In genomic region chr4:149166957-149167611, GRCm38 (mm10) we compare ENCODE assay signal across 8 mouse cellular contexts. TPM values are rescaled to one million over a fixed set of nuclear protein-coding genes. Genes with fewer than 3 reads are reported as not detected.
DNase-seq lines count a peak whose midpoint lies in the region; ATAC-seq and TF ChIP-seq lines count a peak whose summit lies in the region.

No protein-coding gene starts in this region.

- no peaks in the 10 kb centered on the region for H3K9me3 ChIP-seq in heart, embryonic 12.5 days (replicated peaks)
- no peaks in the 10 kb centered on the region for H3K9me3 ChIP-seq in stomach, embryonic 14.5 days (ENCODE audit: control insufficient read depth, low read depth, low read length)

- H3K36me3 ChIP-seq in heart, embryonic 12.5 days, result peaks cover 30% of the 10 kb centered on the region
- peaks cover 5% of the 10 kb centered on the region; the same call in 1 of the 2 replicates for H3K36me3 ChIP-seq in stomach, embryonic 14.5 days (ENCODE audit: control insufficient read depth, insufficient read depth, low read length)

- peak overlapping the region; percentile 77 for H3K27ac ChIP-seq in bone marrow, adult 2 months (ENCODE audit: control insufficient read depth, insufficient read depth, low read depth, low read length, poor library complexity)
- H3K27ac ChIP-seq in heart, embryonic 12.5 days (ENCODE audit: poor library complexity, severe bottlenecking), result peak overlapping the region; percentile 57; the same call in 1 of the 2 replicates
- peak overlapping the region; percentile 91 for H3K27ac ChIP-seq in stomach, embryonic 14.5 days (ENCODE audit: low read length)

- under 1% methylated on average over 27 of the region's 27 CpGs for WGBS in bone marrow, adult 2 months
- WGBS in heart, embryonic 12.5 days, result 1% methylated on average over 27 of the region's 27 CpGs
- WGBS in stomach, embryonic 14.5 days, result under 1% methylated on average over 27 of the region's 27 CpGs

- ATAC-seq in heart, embryonic 12.5 days (ENCODE audit: insufficient number of reproducible peaks, low FRiP score), result peak; percentile 40; the same call in 1 of the 2 replicates
- peak; percentile 22 for ATAC-seq in megakaryocyte, adult 5-6 weeks (ENCODE audit: poor library complexity, severe bottlenecking)
- peak; percentile 14; the same call in 1 of the 2 replicates for ATAC-seq in stomach, embryonic 14.5 days (ENCODE audit: insufficient number of reproducible peaks, insufficient read depth, low FRiP score, low read depth)

- TF ChIP-seq POLR2A in bone marrow, adult 2 months (IDR thresholded peaks at IDR 0.05; ENCODE audit: borderline replicate concordance, control insufficient read depth, low read depth, low read length), result no peak

- peaks cover 4% of the 10 kb centered on the region for H3K4me1 ChIP-seq in bone marrow, adult 2 months (ENCODE audit: control insufficient read depth, insufficient read depth, low read length)
- H3K4me1 ChIP-seq in heart, embryonic 12.5 days (replicated peaks), result peaks cover 31% of the 10 kb centered on the region
- no peaks in the 10 kb centered on the region for H3K4me1 ChIP-seq in stomach, embryonic 14.5 days (ENCODE audit: control insufficient read depth, insufficient read depth, low read length)

- TF ChIP-seq CTCF in bone marrow, adult 2 months (IDR thresholded peaks at IDR 0.05; ENCODE audit: control insufficient read depth, insufficient read depth, low read length), result no peak

- peak; percentile 22 for DNase-seq in gastrocnemius, postnatal 25 days
- no peak for DNase-seq in gastrocnemius, adult 18-20 months (ENCODE audit: low spot score)
- DNase-seq in kidney, postnatal 36 days, result peak; percentile 33 to 64
- no peak for DNase-seq in ovary, adult 18-20 months (ENCODE audit: low spot score)

- H3K4me2 ChIP-seq in heart, embryonic 12.5 days, result peak overlapping the region; percentile 79
- peak overlapping the region; percentile 83 for H3K4me2 ChIP-seq in stomach, embryonic 14.5 days (replicated peaks; ENCODE audit: low read depth, low read length)

- no peaks in the 10 kb centered on the region for H3K27me3 ChIP-seq in heart, embryonic 12.5 days (replicated peaks)
- no peaks in the 10 kb centered on the region for H3K27me3 ChIP-seq in stomach, embryonic 14.5 days (ENCODE audit: control insufficient read depth, insufficient read depth, low read length)

- peak overlapping the region; percentile 81 for H3K4me3 ChIP-seq in bone marrow, adult 2 months (replicated peaks; ENCODE audit: control insufficient read depth, low read depth, low read length)
- H3K4me3 ChIP-seq in heart, embryonic 12.5 days, result peak overlapping the region; percentile 92
- peak overlapping the region; percentile 85 for H3K4me3 ChIP-seq in stomach, embryonic 14.5 days (ENCODE audit: low read depth, low read length)

- peak overlapping the region; percentile 69 for H3K9ac ChIP-seq in heart, embryonic 12.5 days
- H3K9ac ChIP-seq in stomach, embryonic 14.5 days (replicated peaks; ENCODE audit: low read depth, low read length), result peak overlapping the region; percentile 89

RNA-seq across cellular contexts. Expression of gene Pgd, which starts 0.5 kb away (rescaled TPM):
- total RNA-seq in gastrocnemius, postnatal 25 days (2021), result 10 to 100 TPM; 14.4 to 20.0 TPM
- total RNA-seq in gastrocnemius, adult 18-20 months (2021), result 10 to 100 TPM; 13.4 to 18.7 TPM
- polyA plus RNA-seq in bone marrow, adult 2 months (2011; ENCODE audit: insufficient read depth, insufficient read length, low replicate concordance, missing spikeins), result 68.6 and 170 TPM in 2 replicates
- 90.0 and 91.1 TPM in 2 replicates for polyA plus RNA-seq in heart, embryonic 12.5 days (2016; fragmentation: Nextera tagmentation; extraction: Ambion mirVana)
- 163 and 175 TPM in 2 replicates for total RNA-seq in megakaryocyte, adult 5-6 weeks (2015)
- total RNA-seq in megakaryocyte, adult 5-6 weeks (2017), result 146 and 161 TPM in 2 replicates
- 66.8 and 69.3 TPM in 2 replicates for polyA plus RNA-seq in stomach, embryonic 14.5 days (2014; fragmentation: Nextera tagmentation; extraction: Ambion mirVana)

RNA-seq across cellular contexts. Expression of gene Cenps, which starts 29.7 kb away (rescaled TPM):
- 1 to 10 TPM; 5.8 to 6.5 TPM for total RNA-seq in gastrocnemius, postnatal 25 days (2021)
- 1 to 10 TPM; 8.1 to 8.2 TPM for total RNA-seq in gastrocnemius, adult 18-20 months (2021)
- polyA plus RNA-seq in bone marrow, adult 2 months (2011; ENCODE audit: insufficient read depth, insufficient read length, low replicate concordance, missing spikeins), result 37.7 and 47.8 TPM in 2 replicates
- 26.9 and 27.9 TPM in 2 replicates for polyA plus RNA-seq in heart, embryonic 12.5 days (2016; fragmentation: Nextera tagmentation; extraction: Ambion mirVana)
- total RNA-seq in megakaryocyte, adult 5-6 weeks (2015), result 13.0 and 15.8 TPM in 2 replicates
- total RNA-seq in megakaryocyte, adult 5-6 weeks (2017), result 7.7 and 18.6 TPM in 2 replicates
- polyA plus RNA-seq in stomach, embryonic 14.5 days (2014; fragmentation: Nextera tagmentation; extraction: Ambion mirVana), result 35.1 and 35.4 TPM in 2 replicates

RNA-seq across cellular contexts. Expression of gene Cort, which starts 40.5 kb away (rescaled TPM):
- total RNA-seq in gastrocnemius, postnatal 25 days (2021), result under 1 TPM; 0.59 to 0.70 TPM
- total RNA-seq in gastrocnemius, adult 18-20 months (2021), result under 1 TPM in 1 of 2 experiments, not detected in 1; 0.83 TPM
- polyA plus RNA-seq in bone marrow, adult 2 months (2011; ENCODE audit: insufficient read depth, insufficient read length, low replicate concordance, missing spikeins), result 1.5 TPM in 1 of 2 replicates, not detected in the other
- not detected in 2 replicates for polyA plus RNA-seq in heart, embryonic 12.5 days (2016; fragmentation: Nextera tagmentation; extraction: Ambion mirVana)
- not detected in 2 replicates for total RNA-seq in megakaryocyte, adult 5-6 weeks (2015)
- total RNA-seq in megakaryocyte, adult 5-6 weeks (2017), result 0.51 TPM in 1 of 2 replicates, not detected in the other
- polyA plus RNA-seq in stomach, embryonic 14.5 days (2014; fragmentation: Nextera tagmentation; extraction: Ambion mirVana), result 0.65 and 0.81 TPM in 2 replicates

Comparison
In these comparisons a context has a peak if more than half of its experiments do, and no peak if none do; other contexts are left out.
1. DNase-seq: peak in gastrocnemius, postnatal 25 days (single experiment) and kidney, postnatal 36 days (2 of 2); none in gastrocnemius, adult 18-20 months (single experiment) and ovary, adult 18-20 months (single experiment).
2. RNA of gene Pgd, which starts 0.5 kb away (total RNA-seq): 146 to 175 TPM in megakaryocyte, adult 5-6 weeks; 14.4 to 20.0 TPM in gastrocnemius, postnatal 25 days and 13.4 to 18.7 TPM in gastrocnemius, adult 18-20 months; every median in the first group is over 4 times any median in the second.
3. Peak in every context shown above with its lines, with median percentiles within 50 percentile points of each other: H3K27ac ChIP-seq, H3K4me3 ChIP-seq and ATAC-seq.